Mouse (Mus musculus): ENCODE measurements around the gene Mettl27. TPM values are rescaled to one million over a fixed set of nuclear protein-coding genes. Genes with fewer than 3 reads are reported as not detected.

Gene Mettl27
- polyA plus RNA-seq, 2 experiments = 7.9 to 14.4 TPM

GRCm38 (mm10) chr5:134901012-134901643, 31.0 kb upstream of the Mettl27 start:
- H3K4me1 ChIP-seq (replicated peaks; ENCODE audit: control insufficient read depth in 2 of 2, insufficient read depth in 2 of 2, low read length in 1 of 2) = no peaks in the 10 kb centered on the region
- DNase-seq (ENCODE audit: low read depth in 3 of 3, low spot score in 3 of 3) (no peak), ATAC-seq (ENCODE audit: insufficient read depth) (no peak)
- TF ChIP-seq EP300 (IDR thresholded peaks at IDR 0.05; ENCODE audit: low read depth) (no peak), CTCF (IDR thresholded peaks at IDR 0.05; ENCODE audit: low read depth) (peak; percentile 22; the same call in 1 of the 2 replicates)
- H3K9ac ChIP-seq (replicated peaks) = no peak overlapping the region
- no peaks in the 10 kb centered on the region for H3K36me3 ChIP-seq (replicated peaks; ENCODE audit: control insufficient read depth, insufficient read depth, low read depth)
- no peak overlapping the region for H3K4me2 ChIP-seq (ENCODE audit: low read depth)
- H3K27ac ChIP-seq = no peak overlapping the region
- no peaks in the 10 kb centered on the region for H3K9me3 ChIP-seq (ENCODE audit: control insufficient read depth, low read length)
- H3K4me3 ChIP-seq (ENCODE audit: insufficient read depth in 1 of 2, low read depth in 2 of 2, low read length in 2 of 2) = no peak overlapping the region
- 41% methylated on average over 12 of the region's 12 CpGs for WGBS (ENCODE audit: insufficient replicate concordance)
- H3K27me3 ChIP-seq (ENCODE audit: control insufficient read depth, insufficient read depth, low read length) = no peaks in the 10 kb centered on the region; the same call in 1 of the 2 replicates

GRCm38 (mm10) chr5:134901644-134902027, 30.5 kb upstream of the Mettl27 start:
- Histone ChIP-seq H3K9me3 (ENCODE audit: control insufficient read depth, low read length) (no peaks in the 10 kb centered on the region), H3K4me2 (ENCODE audit: low read depth) (no peak overlapping the region), H3K36me3 (replicated peaks; ENCODE audit: control insufficient read depth, insufficient read depth, low read depth) (no peaks in the 10 kb centered on the region), H3K9ac (replicated peaks) (no peak overlapping the region), H3K4me1 (replicated peaks; ENCODE audit: control insufficient read depth in 2 of 2, insufficient read depth in 2 of 2, low read length in 1 of 2) (no peaks in the 10 kb centered on the region), H3K27ac (no peak overlapping the region), H3K27me3 (ENCODE audit: control insufficient read depth, insufficient read depth, low read length) (no peaks in the 10 kb centered on the region; the same call in 1 of the 2 replicates), H3K4me3 (ENCODE audit: insufficient read depth in 1 of 2, low read depth in 2 of 2, low read length in 2 of 2) (no peak overlapping the region)
- 54% methylated on average over 8 of the region's 8 CpGs for WGBS (ENCODE audit: insufficient replicate concordance)
- TF ChIP-seq EP300 (IDR thresholded peaks at IDR 0.05; ENCODE audit: low read depth) (no peak), CTCF (IDR thresholded peaks at IDR 0.05; ENCODE audit: low read depth) (no peak)
- ATAC-seq (ENCODE audit: insufficient read depth) = no peak
- DNase-seq (ENCODE audit: low read depth in 3 of 3, low spot score in 3 of 3) = no peak

- Histone ChIP-seq H3K4me2 (ENCODE audit: low read depth) (no peak within 1 kb of the TSS), H3K9me3 (ENCODE audit: control insufficient read depth, low read length) (no peaks in the 10 kb centered on the region), H3K4me3 (ENCODE audit: insufficient read depth in 1 of 2, low read depth in 2 of 2, low read length in 2 of 2) (no peak within 1 kb of the TSS), H3K27ac (no peak within 1 kb of the TSS), H3K36me3 (replicated peaks; ENCODE audit: control insufficient read depth, insufficient read depth, low read depth) (no peaks in the 10 kb centered on the region), H3K27me3 (ENCODE audit: control insufficient read depth, insufficient read depth, low read length) (no peaks in the 10 kb centered on the region), H3K4me1 (replicated peaks; ENCODE audit: control insufficient read depth in 2 of 2, insufficient read depth in 2 of 2, low read length in 1 of 2) (no peaks in the 10 kb centered on the region; a peak in 2 of 4 replicates), H3K9ac (replicated peaks) (no peak within 1 kb of the TSS)
- WGBS (ENCODE audit: insufficient replicate concordance) = 79% methylated on average over 6 of the region's 6 CpGs
- TF ChIP-seq EP300 (IDR thresholded peaks at IDR 0.05; ENCODE audit: low read depth) (no peak), CTCF (IDR thresholded peaks at IDR 0.05; ENCODE audit: low read depth) (no peak)
- ATAC-seq (ENCODE audit: insufficient read depth) (no peak), DNase-seq (ENCODE audit: low read depth in 3 of 3, low spot score in 3 of 3) (no peak)
Observed at GRCm38 (mm10) chr5:134906633-134907032, 25.5 kb upstream of the Mettl27 start, which contains the start of gene Tmem270. Gene Tmem270, minus strand, starts transcription at chr5:134906733.

- H3K27me3 ChIP-seq (ENCODE audit: control insufficient read depth, insufficient read depth, low read length) = no peaks in the 10 kb centered on the region
- peak; percentile 82 for ATAC-seq (ENCODE audit: insufficient read depth)
- H3K27ac ChIP-seq = no peak overlapping the region
- TF ChIP-seq EP300 (IDR thresholded peaks at IDR 0.05; ENCODE audit: low read depth) (0 out of 2 replicates have a peak, but pooled peaks have one; percentile 24), CTCF (IDR thresholded peaks at IDR 0.05; ENCODE audit: low read depth) (peak; percentile 100)
- H3K4me1 ChIP-seq (replicated peaks; ENCODE audit: control insufficient read depth in 2 of 2, insufficient read depth in 2 of 2, low read length in 1 of 2) = peaks cover 2% of the 10 kb centered on the region in 2 experiments; a peak in 2 of 4 replicates
- H3K9me3 ChIP-seq (ENCODE audit: control insufficient read depth, low read length) = no peaks in the 10 kb centered on the region
- DNase-seq (ENCODE audit: low read depth in 3 of 3, low spot score in 3 of 3) = peak; percentile 79 to 80 (median 80)
- H3K4me3 ChIP-seq (ENCODE audit: insufficient read depth in 1 of 2, low read depth in 2 of 2, low read length in 2 of 2) = no peak overlapping the region
- WGBS (ENCODE audit: insufficient replicate concordance) = 0% methylated on average over 13 of the region's 13 CpGs
- no peak overlapping the region for H3K4me2 ChIP-seq (ENCODE audit: low read depth)
- no peak overlapping the region for H3K9ac ChIP-seq (replicated peaks)
- peaks cover 2% of the 10 kb centered on the region; the same call in 1 of the 2 replicates for H3K36me3 ChIP-seq (replicated peaks; ENCODE audit: control insufficient read depth, insufficient read depth, low read depth)
Observed at GRCm38 (mm10) chr5:134907135-134907534, 25.0 kb upstream of the Mettl27 start.

DNA sequence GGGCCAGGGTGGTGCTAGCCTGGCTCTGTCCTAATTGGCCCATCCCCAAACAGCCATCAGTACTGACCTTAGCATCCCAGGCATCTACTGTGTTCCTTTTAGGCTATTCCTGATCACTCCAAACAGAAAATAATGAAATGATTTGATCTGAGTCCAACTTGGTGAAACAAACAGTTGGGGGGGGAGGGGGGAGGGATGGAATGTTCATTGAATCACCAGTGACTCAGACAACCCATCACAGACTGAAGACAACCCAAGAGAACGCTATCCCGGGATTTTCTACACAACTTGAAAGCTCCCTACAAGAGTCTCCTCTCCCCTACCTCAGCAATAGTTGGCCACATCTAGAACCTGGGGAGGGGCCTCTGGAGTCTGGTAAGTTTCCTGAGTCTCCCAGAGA, 20.3 kb upstream of the Mettl27 start:
- Histone ChIP-seq H3K36me3 (replicated peaks; ENCODE audit: control insufficient read depth, insufficient read depth, low read depth) (peaks cover 3% of the 10 kb centered on the region; the same call in 1 of the 2 replicates), H3K27ac (peak overlapping the region; percentile 44), H3K9ac (replicated peaks) (peak overlapping the region; percentile 34), H3K4me2 (ENCODE audit: low read depth) (peak overlapping the region; percentile 82), H3K4me3 (ENCODE audit: insufficient read depth in 1 of 2, low read depth in 2 of 2, low read length in 2 of 2) (peak overlapping the region; percentile 24 to 89; a peak in 2 of 4 replicates), H3K4me1 (replicated peaks; ENCODE audit: control insufficient read depth in 2 of 2, insufficient read depth in 2 of 2, low read length in 1 of 2) (peaks cover 15 to 19% of the 10 kb centered on the region in 2 experiments), H3K9me3 (ENCODE audit: control insufficient read depth, low read length) (no peaks in the 10 kb centered on the region), H3K27me3 (ENCODE audit: control insufficient read depth, insufficient read depth, low read length) (no peaks in the 10 kb centered on the region)
- TF ChIP-seq CTCF (IDR thresholded peaks at IDR 0.05; ENCODE audit: low read depth) = no peak
- TF ChIP-seq EP300 (IDR thresholded peaks at IDR 0.05; ENCODE audit: low read depth) = no peak
- DNase-seq (ENCODE audit: low read depth in 3 of 3, low spot score in 3 of 3) (no peak), ATAC-seq (ENCODE audit: insufficient read depth) (no peak)
- 91% methylated on average over 2 of the region's 2 CpGs for WGBS (ENCODE audit: insufficient replicate concordance)

Measured in liver, embryonic 14.5 days (tissue).